Mouse (Mus musculus) brain, embryonic 14.5 days (tissue): ENCODE measurements around the gene Gm28845.

Source experiments
- CTCF ChIP-seq: fragments of 200-500 bp; IDR thresholded peaks from 2 replicates; pipeline ENCODE4 v1.5.1; 2012; ENCODE audit warnings: inconsistent platforms, mild to moderate bottlenecking, moderate library complexity, borderline replicate concordance; ENCODE audit not compliant: insufficient read depth, insufficient read length; ENCODE audit errors: extremely low read depth
- POLR2A ChIP-seq: fragments of 200-500 bp; IDR thresholded peaks from 2 replicates; pipeline ENCODE4 v1.6.1; 2012; ENCODE audit warnings: mild to moderate bottlenecking, inconsistent platforms, borderline replicate concordance; ENCODE audit not compliant: poor library complexity, insufficient read depth, insufficient read length, severe bottlenecking; ENCODE audit errors: extremely low read depth

DNA sequence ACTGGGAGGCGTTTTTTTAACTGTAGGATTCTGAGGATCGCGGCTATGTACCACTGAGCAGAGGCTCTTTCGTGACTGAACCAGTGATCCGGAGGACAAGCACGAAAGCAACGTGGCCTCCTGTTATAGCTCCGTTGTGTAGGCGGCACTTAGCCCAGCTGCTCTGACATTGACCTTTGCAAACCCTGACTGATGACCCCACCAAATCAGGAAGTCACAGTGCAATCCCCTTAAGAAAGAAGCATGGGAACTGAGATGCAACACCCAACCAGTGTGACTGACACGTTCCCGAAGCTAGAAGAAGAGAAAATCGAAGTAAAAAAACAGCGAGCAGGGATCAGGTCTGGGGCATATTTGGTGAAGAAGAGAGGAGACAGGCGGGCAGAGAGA lies 6.6 kb downstream of the Gm28845 start:
- TF ChIP-seq POLR2A: no peak
- no peak for TF ChIP-seq CTCF
